Mouse (Mus musculus) ovary, postnatal 10 days (tissue): ENCODE results near the gene Rassf8.

Experiments used
- DNase-seq: peaks from one replicate; pipeline ENCODE4 v3.0.0; 2022; ENCODE audit warnings: low spot score

Gene Rassf8

DNA sequence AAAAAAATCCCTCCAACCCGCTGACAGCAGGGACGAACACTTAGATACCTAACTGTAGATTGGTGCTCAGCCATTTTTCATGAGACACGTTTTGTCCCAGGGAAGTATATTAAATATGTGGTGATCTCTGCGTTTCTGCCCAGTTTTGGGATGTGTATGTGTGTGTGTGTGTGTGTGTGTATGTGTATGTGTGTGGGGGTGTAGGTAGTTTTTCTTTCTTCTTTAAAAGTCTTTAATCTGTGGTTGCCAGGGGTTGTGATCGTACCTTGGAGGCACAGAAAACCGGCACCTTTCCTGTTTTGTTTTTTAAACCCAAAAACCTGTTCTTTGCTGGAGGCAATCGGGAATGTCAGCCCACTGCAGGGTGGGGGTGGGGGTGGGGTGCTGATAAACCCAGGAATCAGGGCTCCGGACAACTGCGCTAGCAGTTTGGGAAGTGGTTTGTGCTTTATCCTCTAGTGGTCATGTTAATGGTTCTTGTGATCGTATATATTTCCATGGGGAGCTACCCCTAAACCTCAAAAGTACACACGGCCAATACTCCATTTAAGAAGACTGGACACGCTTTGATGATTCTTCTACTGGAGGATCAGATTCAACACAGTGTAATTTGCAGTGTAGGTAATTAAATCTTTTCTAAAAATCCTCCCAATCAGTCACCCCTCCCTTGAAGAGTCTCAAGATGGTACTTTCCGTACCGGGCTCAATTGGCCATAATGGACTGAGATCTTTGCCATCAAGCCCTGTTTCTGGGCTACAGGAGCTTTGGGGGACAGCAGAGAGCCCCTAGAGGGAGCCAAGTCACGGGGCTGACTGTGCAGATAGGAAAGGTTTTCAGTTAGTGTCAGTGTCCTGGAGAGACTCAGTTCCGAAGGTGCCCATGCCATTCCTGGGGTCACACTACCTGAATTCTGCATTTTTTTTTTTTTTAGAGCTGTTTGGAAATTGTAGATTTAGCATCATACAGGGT is 1.4 kb downstream of the Rassf8 start:
- DNase-seq = no peak

DNA sequence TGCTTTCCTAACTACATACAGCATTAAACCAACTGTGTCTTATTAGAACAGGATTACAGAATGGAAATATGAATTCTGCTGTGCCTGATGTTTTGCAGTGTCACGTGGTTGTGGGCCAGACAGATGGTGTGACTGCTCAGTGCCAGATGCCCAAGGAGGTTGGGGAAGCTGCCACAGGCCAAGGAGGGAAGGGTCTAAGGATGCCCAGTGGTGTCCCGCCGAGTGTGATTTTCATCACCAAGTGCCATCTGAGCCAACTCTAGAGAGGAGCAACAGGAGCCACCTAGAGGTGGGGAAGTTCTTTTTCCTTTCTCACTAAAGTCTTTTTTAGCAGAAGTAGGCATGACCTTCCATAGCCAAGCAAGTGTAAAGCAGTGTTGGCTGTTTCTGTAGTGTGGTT is 3.8 kb downstream of the Rassf8 start:
- DNase-seq = no peak

DNA sequence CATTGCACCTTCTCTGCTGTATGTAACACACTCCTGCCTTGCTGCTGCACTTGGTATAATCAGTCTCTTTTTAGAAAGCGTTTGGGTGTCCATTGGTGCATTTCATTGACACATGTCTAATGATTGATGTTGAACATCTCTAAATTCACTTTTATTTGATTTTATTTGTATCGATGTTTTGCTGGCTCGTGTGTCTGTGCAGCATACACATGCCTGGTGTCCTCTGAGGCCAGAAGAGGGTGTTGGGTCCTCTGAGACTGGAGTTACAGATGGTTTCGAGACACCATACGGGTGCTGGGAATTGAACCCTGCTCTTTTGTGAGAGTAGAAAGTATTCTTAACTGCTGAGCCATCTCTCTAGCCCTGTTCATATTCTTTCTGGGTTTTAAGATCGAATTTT is 6.7 kb downstream of the Rassf8 start:
- no peak for DNase-seq

DNA sequence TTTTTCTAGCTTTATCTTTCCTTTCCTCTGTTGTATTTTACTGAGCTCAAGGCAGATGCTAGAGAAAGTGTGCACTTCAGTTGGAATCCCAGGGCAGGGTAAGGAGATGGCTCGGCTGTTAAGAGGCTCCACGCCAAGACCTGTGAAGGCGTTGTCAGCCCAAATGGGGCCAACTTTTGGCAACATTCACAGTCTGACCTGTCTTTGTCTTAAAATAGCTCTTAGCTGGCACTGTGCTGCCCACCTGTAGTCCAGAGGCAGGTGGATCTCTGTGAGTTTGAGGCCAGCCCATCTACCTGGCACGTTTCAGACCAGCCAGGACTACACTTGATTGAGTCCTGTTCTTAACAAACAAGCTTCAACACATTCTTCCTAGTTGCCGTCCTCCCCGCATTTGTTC is 7.9 kb downstream of the Rassf8 start:
- no peak for DNase-seq

DNA sequence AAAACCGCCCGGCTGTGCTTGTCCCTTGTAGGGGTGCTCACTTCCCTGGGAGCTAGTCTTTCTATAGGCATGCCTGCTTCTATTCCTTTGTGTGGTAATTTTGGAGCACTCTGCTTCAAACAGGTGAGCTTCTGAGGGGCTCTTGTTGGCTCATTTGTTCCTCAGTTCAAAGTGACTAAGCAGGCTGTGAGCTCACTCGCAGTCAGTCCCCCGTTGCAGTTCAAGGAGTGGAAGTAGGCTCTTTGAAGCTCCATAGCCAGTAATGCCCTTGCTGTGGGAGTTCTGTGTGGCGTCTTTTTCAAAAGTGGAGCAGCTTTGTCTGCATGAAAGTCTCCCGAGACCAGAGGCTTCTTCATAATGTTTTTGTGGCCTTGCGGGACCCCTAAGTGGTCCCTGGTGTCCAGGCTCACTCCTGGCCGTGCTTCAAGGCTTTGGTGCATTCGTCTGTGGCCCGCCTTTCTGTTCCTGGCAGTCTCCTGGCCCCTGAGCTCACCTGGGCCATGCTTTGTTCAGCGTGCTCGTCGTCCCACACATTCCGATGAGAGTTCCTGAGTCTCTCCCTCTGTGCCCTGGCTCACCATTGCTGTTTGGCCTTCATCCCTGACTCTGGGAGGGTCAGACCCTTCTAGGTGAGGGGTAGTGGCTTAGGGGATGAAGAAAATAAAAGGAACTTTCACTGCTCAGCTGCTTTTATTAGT is 9.5 kb downstream of the Rassf8 start:
- DNase-seq = no peak

DNA sequence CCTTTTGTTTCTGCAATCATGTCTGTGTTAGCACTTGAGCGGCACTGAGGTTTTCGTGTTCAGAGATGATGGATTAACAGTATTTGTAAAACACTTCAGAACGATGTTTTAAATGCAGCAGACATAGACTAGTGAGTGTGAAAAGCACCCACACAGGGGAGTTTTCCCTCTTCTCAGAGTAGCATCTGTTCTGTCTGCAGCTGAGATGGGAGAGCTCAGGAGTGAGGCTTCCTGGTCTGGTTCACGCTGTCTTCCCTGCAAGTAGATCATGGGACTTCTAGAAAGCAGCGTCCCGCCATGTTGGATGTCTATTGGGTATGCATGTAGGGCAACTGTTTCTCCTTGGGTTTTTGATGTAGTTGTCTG is 10.1 kb downstream of the Rassf8 start:
- no peak for DNase-seq

DNA sequence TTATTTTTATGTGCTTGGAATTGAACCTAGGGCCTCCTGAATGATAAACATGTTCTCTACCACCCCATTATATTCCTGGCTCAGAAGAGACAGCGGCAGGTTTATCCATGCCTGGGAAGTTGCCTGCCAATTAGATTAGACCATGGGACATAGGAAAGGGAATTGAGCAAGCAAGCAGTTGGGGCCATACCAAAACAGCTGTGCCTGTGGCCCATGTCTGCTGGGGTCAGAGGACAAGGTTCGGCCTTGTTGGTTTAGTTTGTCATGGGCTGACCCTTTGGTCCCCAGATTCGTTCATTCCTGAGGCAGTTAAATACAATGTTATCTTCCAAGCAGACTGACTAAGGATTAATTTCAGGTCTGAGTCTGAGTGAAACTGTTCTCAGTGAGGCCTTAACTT is 10.8 kb downstream of the Rassf8 start:
- no peak for DNase-seq

DNA sequence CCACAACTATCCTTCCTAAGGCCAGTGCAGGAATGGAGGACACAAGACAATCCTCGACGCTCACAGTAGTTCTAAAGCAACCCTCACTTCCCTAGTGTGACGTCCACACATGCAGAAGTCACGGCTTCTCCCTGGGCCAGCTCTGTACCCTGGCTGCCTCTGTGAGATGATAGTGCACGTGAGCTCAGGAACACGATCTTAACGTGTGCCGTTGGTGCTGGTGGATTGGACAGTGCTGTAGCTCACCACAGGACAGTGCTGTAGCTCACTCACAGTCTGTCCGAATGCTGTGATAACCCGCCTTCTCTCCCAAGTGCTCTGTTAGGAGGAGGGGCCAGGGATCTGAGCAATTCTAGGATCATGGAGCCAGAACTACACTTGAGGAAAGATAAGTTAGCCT is 12.1 kb downstream of the Rassf8 start:
- DNase-seq = no peak

DNA sequence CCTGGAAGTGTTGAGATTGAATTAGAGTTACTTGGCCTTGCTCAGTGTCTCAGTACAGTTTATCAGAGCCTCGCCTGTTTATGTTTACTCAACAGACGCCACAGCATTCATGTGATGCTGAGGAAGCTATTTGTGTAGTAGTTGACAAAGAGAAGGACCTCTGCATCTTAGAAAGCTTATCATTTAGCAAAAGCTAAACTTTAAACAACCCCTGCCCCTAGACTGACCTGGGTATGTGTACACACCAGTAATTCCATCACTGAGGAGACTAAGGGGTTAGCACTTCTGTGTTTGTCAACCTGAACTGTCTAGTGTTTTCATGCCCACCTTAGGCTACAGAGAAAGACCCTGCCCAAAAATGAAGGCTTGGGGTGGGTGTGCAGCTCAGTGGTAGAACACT is 12.9 kb downstream of the Rassf8 start:
- no peak for DNase-seq

DNA sequence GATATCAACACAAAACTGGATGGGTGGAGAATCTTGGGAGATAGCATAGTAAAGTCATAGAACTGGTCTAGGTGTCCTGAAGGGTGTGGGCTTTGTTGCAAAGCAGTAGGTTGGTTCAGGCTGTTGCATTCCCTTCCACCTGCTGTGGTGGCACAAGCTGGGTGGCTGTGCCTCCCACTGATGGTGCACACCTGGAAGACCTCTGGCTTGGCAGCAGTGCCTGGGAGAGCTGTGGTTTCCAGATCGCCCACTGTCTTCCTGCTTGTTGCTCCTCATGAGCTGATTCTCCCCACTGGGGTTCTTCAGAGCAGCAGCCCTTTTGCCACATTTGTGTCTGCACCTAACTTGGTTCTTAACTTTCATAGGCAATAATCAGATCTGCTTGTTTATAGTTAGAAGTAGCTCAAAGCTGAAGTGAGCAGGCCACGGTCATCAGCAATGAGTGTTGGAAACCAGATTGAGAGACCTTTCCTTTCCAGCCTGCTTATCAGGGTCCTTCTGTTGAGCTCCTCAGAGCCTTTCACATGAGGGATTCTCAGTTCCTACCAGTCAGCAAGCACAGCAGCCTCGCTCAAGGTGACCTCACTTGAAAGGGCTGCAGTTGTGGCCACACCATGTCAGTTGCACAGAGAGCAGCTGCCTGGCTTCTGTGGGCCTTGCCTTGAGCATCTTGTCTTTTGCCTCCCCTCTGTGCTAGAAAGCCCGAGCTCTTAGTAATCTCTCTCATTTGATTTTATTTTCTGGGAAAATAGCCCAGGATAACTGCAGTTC is 13.9 kb downstream of the Rassf8 start:
- no peak for DNase-seq

DNA sequence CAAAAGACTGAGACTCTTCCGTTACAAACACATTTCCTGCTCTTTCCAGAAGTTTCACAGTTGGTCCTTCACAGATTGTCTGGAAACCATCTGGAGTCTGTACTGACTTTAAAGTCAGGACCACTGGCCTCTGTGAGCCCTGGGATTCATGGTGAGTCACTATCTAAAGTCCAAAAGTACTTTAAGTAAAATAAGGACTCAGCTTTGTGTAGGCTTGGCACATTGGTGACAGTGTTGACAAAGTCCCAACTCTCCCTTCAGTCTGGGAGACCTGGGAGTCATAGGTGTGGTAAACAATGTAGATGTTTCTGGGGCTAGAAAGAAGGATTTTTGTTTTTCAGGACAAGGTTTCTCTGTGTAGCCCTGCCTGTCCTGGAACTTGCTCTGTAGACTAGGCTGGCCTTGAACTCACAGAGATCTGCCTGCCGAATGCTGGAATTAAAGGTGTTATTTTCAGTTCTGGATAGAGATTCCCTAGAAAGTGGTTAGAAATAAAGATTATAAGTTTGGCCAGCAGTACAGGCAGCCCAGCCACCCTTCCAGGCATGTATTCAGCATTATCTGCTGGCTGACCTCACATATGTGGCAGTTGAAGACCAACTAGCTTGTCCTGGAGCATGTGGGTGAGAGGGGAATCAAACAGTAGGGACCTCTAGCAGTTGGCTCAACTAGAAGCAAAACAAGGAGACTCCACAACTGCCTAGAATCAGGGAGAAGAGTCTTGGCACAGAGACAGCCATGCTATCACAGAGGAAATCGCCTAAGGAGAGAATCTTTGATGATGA is 14.8 kb downstream of the Rassf8 start:
- no peak for DNase-seq

DNA sequence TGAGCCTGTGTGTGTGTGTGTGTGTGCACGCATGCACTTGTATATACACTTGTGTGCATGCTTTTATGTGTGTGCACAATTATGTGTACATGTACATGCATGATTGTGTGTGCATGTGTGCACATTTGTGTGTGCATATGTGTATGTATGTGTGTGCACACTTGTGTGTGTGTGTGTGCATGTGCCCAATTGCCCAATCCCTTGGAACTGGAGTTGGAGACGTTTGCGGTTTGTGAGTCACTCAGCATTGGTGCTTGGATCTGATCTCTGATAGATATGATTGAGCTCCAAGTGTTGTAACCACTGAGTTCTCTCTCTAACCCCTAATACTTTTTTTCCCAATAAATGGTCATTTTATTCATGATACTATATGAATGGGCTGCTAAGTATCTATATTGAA is 15.5 kb downstream of the Rassf8 start:
- DNase-seq = no peak

DNA sequence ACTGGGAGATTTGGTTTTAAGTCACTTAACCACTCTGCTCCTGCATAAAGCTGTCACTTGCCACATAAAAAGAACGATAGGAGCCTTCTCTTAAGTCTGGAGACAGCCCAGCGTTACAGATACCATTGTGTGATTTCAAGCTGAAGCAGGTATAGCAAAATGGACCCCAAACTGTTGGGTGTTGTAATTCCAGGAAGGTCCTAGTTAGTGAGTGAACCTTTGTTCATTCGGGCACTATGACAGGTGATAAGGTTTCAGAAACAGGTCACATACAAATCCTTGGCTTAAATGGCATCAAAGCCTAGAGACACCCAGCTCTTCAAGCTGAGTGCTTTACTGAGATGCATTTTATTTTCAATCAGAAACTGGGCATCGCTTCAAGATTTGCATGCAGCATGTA is 16.5 kb downstream of the Rassf8 start:
- DNase-seq = no peak

DNA sequence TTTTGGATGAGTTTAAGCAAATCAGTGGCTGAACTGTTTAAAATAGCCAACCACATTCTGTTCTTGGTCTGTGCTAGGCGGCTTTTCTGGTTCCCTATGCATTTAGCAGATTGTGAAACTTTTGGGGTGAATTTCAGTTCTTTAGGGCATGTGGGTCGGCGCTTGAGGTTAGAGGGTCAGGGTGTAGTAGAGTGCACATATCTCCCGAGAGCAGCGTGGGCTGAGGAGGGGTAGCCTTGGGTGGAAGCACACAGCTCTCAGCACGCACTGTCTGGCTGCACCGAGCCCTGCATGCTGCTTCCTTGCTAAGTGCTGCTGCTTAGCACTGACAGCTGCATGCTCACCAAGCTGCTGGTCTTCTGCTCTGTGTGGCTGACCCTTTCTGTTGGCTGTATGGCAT is 18.5 kb downstream of the Rassf8 start:
- DNase-seq = no peak

DNA sequence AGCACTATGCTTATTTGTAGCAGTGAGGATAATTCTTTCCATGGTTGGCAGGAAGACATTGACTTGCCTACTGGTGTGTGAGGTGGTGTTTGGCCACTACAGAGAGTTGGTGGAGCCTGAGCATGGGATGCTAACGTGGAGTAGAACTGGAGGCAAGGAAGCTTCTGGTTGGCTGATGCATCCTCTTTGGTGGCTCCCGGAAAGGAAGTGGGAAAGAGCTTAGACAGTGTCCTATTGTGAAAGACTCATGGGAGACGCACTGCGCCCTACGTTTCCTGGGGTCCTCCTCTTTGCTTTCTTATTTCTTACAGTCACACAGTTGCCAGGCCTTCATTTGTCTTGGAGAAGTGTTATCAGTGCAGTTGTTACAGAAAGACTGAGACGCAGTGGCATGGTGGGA is 20.4 kb downstream of the Rassf8 start:
- no peak for DNase-seq

DNA sequence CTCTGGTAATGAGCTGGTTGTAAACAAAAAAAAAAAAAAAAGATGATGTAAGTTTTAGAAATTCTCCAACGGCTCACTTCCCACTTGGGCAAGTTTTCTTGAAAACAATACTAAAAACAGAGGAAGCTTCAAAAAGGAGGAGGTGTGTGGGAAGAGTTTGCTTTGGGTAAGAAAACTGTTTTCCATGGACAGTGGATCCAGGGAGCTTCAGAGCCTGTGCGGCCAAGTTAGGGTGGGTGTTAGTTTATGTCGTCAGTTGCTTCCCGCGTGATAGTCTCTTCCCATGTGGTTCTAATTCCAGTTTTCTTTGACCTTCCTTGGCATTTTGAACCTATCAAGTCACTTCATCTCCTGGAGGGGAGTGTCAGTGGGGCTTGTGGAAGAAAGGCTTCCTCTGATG is 21.1 kb downstream of the Rassf8 start:
- no peak for DNase-seq

DNA sequence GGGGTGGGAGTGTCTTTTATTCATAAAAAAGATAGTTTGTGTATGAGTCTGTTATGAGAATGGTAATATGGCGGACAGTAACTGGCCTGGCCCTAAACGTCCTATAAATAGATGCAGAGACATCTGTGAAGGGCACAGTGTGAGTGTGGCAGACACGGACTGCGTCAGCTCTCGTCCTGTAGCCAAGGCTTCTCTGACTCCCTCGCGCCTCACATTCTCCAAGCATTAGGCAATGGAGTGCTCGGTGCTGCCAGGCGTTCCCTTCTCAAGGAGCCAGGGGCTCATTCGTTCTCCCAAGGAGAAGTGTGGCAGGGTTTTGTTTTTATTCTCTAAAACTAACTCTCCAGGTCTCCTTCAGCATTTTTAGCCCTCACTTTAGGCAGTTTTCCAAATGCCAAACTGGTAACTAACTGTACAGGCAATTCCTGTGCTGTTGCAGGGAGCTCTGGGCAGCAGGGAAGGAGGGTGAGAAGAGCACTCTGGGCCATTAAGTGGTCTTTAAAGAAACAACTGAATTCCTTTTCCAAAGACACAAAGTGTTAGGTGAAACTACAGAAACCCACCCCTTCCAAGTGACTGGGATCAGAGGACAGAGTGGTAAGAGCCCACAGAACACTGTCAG is 22.2 kb downstream of the Rassf8 start:
- no peak for DNase-seq

DNA sequence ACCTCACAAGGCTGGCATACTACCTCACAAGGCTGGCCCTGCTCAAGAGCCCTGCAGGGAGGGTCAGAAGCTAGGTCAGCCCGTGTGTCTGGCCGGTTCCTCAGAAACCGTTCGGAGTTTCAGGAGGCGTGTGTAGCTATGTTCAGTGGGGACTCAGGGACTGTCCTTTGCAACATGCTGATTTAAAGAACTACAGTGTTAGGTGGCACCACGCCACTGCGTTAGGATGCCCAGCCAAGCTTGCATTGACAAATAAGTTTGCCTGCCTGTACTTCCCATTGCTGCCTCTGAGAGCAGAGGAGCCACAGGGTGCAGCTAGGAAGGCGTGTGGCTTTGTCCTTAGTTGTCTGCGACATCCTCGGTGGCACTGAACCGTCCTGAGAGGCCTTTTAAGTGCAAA is 23.3 kb downstream of the Rassf8 start:
- DNase-seq = no peak

DNA sequence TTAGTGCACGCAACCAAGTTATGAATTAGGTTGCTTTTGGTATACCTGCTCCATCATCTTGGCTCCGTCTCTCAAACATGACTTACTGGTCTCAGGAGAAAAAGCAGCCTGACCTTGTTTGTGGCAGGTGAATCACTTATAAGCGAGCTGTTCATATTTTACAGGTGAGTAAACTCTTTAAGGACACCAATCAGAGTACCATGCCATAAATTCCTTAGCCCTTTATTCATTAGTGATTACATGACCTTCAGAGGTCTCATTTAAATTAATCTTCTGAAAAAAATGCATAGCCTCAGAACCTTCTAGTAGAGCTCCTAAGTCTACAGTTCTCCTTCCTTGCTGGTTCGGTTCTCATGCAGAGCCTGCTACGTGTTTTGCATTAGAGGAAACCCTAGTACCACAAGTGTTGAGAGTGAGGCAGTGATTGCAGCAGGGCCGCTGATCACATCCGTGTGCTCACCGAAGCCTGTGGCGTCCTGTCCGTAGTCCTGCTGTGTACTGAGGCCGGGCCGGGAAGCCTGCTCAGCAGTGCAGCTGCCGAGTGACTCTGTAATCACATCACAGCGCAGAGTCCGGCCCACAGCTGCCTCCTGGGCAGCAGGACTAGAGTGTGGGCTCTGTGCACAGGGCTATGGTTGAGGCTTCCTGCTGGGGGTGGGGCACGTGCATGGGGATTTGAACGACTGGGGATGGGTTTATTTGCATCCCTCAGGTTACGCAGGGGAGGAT is 23.9 kb downstream of the Rassf8 start:
- no peak for DNase-seq

DNA sequence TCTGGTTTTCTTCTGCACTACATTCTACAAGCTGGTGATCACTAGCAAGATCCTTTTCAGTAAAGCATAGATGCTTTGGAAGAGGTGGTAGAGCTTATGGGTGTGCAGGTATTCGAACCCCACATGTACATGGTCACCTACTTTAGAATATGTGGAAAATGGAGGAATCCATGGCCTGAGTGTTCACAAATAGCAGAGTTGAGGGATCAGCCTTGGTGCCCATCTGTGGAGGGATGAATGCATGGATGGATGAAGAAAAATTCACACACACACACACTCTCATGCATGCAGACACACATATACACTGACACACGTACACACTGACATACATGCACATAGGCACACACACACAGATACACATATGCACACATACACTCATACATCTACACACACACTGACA is 27.9 kb downstream of the Rassf8 start:
- no peak for DNase-seq

DNA sequence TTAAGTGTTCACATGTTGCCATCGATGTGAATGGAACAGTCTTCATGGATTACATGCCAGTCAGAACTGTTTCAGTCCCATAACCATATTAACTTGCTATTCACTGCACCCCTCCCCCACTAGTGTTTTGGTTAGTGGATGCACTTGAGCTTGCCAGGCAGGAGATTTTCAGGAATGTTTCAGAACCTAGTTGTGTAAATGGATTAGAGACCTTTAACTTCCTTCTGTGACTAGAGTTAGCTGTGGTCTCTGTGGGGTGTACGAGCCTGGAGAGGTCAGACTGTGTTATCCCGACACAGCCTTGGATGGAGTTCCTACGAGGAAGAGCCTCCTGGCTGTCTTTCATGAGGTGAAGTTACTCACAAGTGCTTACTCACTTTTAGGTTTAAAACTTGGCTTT is 29.7 kb downstream of the Rassf8 start:
- no peak for DNase-seq
